Mouse (Mus musculus) CH12.LX (cell line): ENCODE data around the gene Lpar3. TPM values are rescaled to one million over a fixed set of nuclear protein-coding genes. Genes with fewer than 3 reads are reported as not detected.
A peak's percentile ranks its signal among the peaks of the same experiment; 100 is the strongest.

Experiments
- DNase-seq: peaks from one replicate; pipeline ENCODE4 v3.0.0-alpha.2; 2013; ENCODE audit errors: extremely low read depth
- H3K27ac ChIP-seq: 2 replicates; pipeline ENCODE4 v1.5.1; 2012; ENCODE audit warnings: low read depth, mild to moderate bottlenecking, control low read depth, moderate library complexity; ENCODE audit not compliant: insufficient read depth
- H3K27me3 ChIP-seq: replicated peaks from 2 replicates; pipeline ENCODE3; 2012; ENCODE audit warnings: inconsistent platforms
- H3K36me3 ChIP-seq, 2 experiments: replicated peaks in 1 of 2; 2 replicates each; pipeline versions ENCODE3 to v1.6.1; 2012; ENCODE audit warnings: inconsistent platforms in 1 of 2, low read length in 1 of 2, mild to moderate bottlenecking in 1 of 2, mixed read lengths in 1 of 2, moderate library complexity in 1 of 2; ENCODE audit not compliant: control insufficient read depth in 1 of 2, insufficient read depth in 1 of 2
- H3K4me1 ChIP-seq, 2 experiments: 2 replicates each; pipeline ENCODE4 v1.6.1; 2012; ENCODE audit warnings: inconsistent platforms in 1 of 2, moderate library complexity in 1 of 2; ENCODE audit not compliant: insufficient read depth in 2 of 2, control insufficient read depth in 1 of 2
- H3K4me2 ChIP-seq: 2 replicates; pipeline ENCODE4 v1.6.1; 2012; ENCODE audit warnings: low read depth, mild to moderate bottlenecking, control low read depth; ENCODE audit not compliant: poor library complexity, insufficient read depth, severe bottlenecking
- H3K4me3 ChIP-seq, 3 experiments: fragments of 150-350 bp in 1 of 3; sonication (generic) in 1 of 3; replicated peaks in 1 of 3; 2 replicates each; pipeline versions ENCODE3 to v1.5.1; 2011 to 2012; ENCODE audit warnings: low read depth in 2 of 3, low read length in 2 of 3, mild to moderate bottlenecking in 2 of 3, moderate library complexity in 2 of 3, control low read depth in 1 of 3, improper control_type of control experiment in 1 of 3, inconsistent platforms in 1 of 3, mixed read lengths in 1 of 3; ENCODE audit not compliant: poor library complexity in 1 of 3
- H3K79me2 ChIP-seq: replicated peaks from 2 replicates; pipeline ENCODE4 v1.6.1; 2012; ENCODE audit warnings: mild to moderate bottlenecking, moderate library complexity; ENCODE audit not compliant: control insufficient read depth, poor library complexity, insufficient read depth, severe bottlenecking; ENCODE audit errors: extremely low read depth
- H3K9ac ChIP-seq: 2 replicates; pipeline ENCODE4 v1.6.1; 2012; ENCODE audit warnings: low read depth, mild to moderate bottlenecking, control low read depth, moderate library complexity; ENCODE audit not compliant: insufficient read depth
- H3K9me3 ChIP-seq: replicated peaks from 2 replicates; pipeline ENCODE3; 2012; ENCODE audit warnings: low read length, inconsistent platforms, mixed read lengths
- BHLHE40 ChIP-seq: IDR thresholded peaks from 2 replicates; pipeline ENCODE4 v1.6.1; 2011; ENCODE audit warnings: mild to moderate bottlenecking, low read depth, low read length, improper control_type of control experiment
- CHD1 ChIP-seq: IDR thresholded peaks from 2 replicates; pipeline ENCODE4 v1.6.1; 2012; ENCODE audit warnings: low read depth, low read length, improper control_type of control experiment, inconsistent platforms
- ELF1 ChIP-seq: IDR thresholded peaks from 2 replicates; pipeline ENCODE4 v1.6.1; 2014; ENCODE audit warnings: low read depth, mild to moderate bottlenecking, inconsistent platforms, low read length, improper control_type of control experiment
- GABPA ChIP-seq: IDR thresholded peaks from 2 replicates; pipeline ENCODE4 v1.6.1; 2012; ENCODE audit warnings: low read depth, low read length, improper control_type of control experiment, inconsistent platforms; ENCODE audit not compliant: insufficient replicate concordance
- MAFK ChIP-seq: IDR thresholded peaks from 2 replicates; pipeline ENCODE4 v1.6.1; 2011; ENCODE audit warnings: low read length, improper control_type of control experiment; ENCODE audit not compliant: insufficient replicate concordance
- MAX ChIP-seq: IDR thresholded peaks from 2 replicates; pipeline ENCODE4 v1.6.1; 2011; ENCODE audit warnings: low read length, improper control_type of control experiment
- MYC ChIP-seq: IDR thresholded peaks from 2 replicates; pipeline ENCODE4 v1.6.1; 2011; ENCODE audit warnings: low read depth, mild to moderate bottlenecking, improper control_type of control experiment, low read length
- NRF1 ChIP-seq: IDR thresholded peaks from 2 replicates; pipeline ENCODE4 v1.6.1; 2014; ENCODE audit warnings: low read depth, mild to moderate bottlenecking, inconsistent platforms, low read length, improper control_type of control experiment, moderate library complexity
- ZNF384 ChIP-seq: IDR thresholded peaks from 2 replicates; pipeline ENCODE4 v1.6.1; 2012; ENCODE audit warnings: low read depth, low read length, improper control_type of control experiment, inconsistent platforms
- dilution Hi-C: fragments of 300-500 bp; cut with MboI; formaldehyde crosslinking; loops from 2 replicates; pipeline ENCODE4 v1.14.3; 2020; ENCODE audit warnings: low sequenced_read_pairs; ENCODE audit not compliant: extremely low pct_unique_long_range_greater_than_20kb, extremely low pct_ligation_motif_present
- in situ Hi-C: fragments of 300-500 bp; cut with MboI; formaldehyde crosslinking; loops from 3 replicates; pipeline ENCODE4 v1.14.3; 2019; ENCODE audit warnings: low sequenced_read_pairs, low pct_ligation_motif_present, low pct_unique_long_range_greater_than_20kb, mixed read lengths
- polyA plus RNA-seq: library from polyadenylated mRNA; unstranded; fragments of >175 nt; gene quantifications from 2 replicates; pipeline ENCODE4 v1.2.1, GENCODE M21; 2012; ENCODE audit warnings: low read depth; ENCODE audit not compliant: insufficient read length
- total RNA-seq, 2 experiments: library from RNA; depleted of rRNA; stranded (reverse); fragments of 300-350 nt in 1 of 2; fragments of >200 nt in 1 of 2; gene quantifications; 2 replicates each; pipeline ENCODE4 v1.2.3; 2012 to 2014

Lpar3 gene
- total and polyA plus RNA-seq, 3 experiments, result not detected

DNA sequence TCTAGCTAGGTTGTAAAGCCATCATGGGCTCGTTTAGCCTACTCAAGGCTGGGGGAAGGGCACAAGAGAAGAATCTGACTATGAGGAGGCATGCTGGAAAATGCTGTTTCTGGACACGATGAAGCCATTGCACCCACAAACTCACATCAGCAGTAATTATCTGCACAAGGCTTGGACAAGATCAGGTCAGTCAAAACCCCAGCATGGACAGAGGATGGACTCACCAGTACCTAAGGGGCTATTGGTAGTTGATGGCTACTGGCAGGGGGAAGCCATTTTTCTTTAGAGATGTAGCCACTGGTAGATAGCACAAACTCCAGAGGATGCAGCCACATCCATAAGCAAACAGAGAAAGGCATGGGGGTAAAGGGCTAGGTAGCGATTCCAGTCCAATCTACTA lies 81.7 kb downstream of the Lpar3 start:
- dilution Hi-C loops (no loop called here), in situ Hi-C loops (no loop called here)
- Histone ChIP-seq H3K4me1 (no peaks in the 10 kb centered on the region), H3K27ac (no peak overlapping the region), H3K4me2 (no peak overlapping the region), H3K27me3 (no peaks in the 10 kb centered on the region), H3K79me2 (no peaks in the 10 kb centered on the region), H3K9ac (no peak overlapping the region), H3K9me3 (no peaks in the 10 kb centered on the region), H3K4me3 (no peak overlapping the region), H3K36me3 (no peaks in the 10 kb centered on the region)
- no peak for DNase-seq
- no peak for TF ChIP-seq MAX

GRCm38 (mm10) chr3:146303194-146303593 lies 82.4 kb downstream of the Lpar3 start:
- Histone ChIP-seq H3K36me3 (no peaks in the 10 kb centered on the region), H3K4me2 (no peak overlapping the region), H3K9ac (no peak overlapping the region), H3K9me3 (no peaks in the 10 kb centered on the region), H3K79me2 (no peaks in the 10 kb centered on the region), H3K4me3 (no peak overlapping the region)
- in situ Hi-C loops (no loop called here), dilution Hi-C loops (no loop called here)
- DNase-seq, result no peak
- TF ChIP-seq NRF1, result no peak
- no peak for TF ChIP-seq MAFK
- TF ChIP-seq ELF1, result no peak
- TF ChIP-seq, all 38 proteins: peak for 0
- Histone ChIP-seq H3K27me3 (peaks cover under 1% of the 10 kb centered on the region), H3K4me1 (no peaks in the 10 kb centered on the region), H3K27ac (no peak overlapping the region)

DNA sequence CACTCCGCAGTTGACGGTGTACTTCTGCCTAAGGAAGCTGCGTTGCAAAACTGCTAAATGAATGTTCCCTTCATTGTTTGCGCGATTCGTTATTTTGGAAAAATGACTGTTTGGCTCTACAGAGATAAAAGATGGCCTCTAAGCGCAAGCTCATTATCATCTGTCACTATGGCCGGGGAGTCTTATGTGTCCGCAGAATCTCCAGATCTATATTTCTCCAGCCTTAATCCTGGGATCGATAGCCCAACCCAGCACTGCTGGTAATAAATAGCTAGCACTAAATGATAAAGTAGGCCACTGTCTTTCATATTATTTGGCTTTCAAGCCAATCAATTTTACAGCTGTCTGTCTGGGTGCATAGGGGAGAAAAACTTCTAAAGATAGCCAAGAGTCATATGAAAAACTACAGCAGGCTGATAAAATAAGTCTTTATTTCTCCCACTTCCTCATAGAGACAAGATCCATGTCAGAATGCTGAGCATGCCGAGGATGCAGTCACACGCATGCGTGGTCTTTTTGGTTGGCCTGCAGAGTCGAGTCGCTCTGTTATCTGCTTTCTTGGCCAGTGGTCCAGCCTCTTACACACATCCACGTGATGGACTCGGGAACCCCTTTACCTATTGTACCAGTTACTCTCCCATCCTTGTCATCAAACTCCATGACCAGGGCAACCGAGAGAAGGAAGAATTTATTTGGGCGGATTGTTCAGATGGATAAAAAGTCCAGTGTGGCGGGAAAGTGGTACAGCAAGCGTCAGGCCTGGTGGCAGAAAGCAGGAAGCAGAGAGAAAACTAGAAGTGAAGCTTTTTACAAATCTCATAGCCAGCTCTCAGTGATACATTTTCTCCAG lies 84.0 kb downstream of the Lpar3 start:
- no peak for DNase-seq
- H3K9me3 ChIP-seq, result no peaks in the 10 kb centered on the region
- TF ChIP-seq NRF1 (0 out of 2 replicates have a peak, but pooled peaks have one; percentile 35), CHD1 (no peak), ZNF384 (no peak), GABPA (no peak), BHLHE40 (no peak), MYC (no peak)
- no peak overlapping the region for H3K27ac ChIP-seq
- dilution Hi-C loops (no loop called here), in situ Hi-C loops (no loop called here)
- H3K4me1 ChIP-seq, result no peaks in the 10 kb centered on the region
- no peaks in the 10 kb centered on the region for H3K36me3 ChIP-seq
- H3K79me2 ChIP-seq, result no peaks in the 10 kb centered on the region
- peaks cover 3% of the 10 kb centered on the region for H3K27me3 ChIP-seq
- H3K9ac ChIP-seq, result no peak overlapping the region
- H3K4me2 ChIP-seq, result no peak overlapping the region
- no peak overlapping the region for H3K4me3 ChIP-seq
